Mouse (Mus musculus): ENCODE measurements around the gene Hlx. TPM values are rescaled to one million over a fixed set of nuclear protein-coding genes. Genes with fewer than 3 reads are reported as not detected.

Hlx gene
- 102 and 197 TPM in 2 replicates for polyA plus RNA-seq (2012; ENCODE audit: insufficient read depth, low replicate concordance)

DNA sequence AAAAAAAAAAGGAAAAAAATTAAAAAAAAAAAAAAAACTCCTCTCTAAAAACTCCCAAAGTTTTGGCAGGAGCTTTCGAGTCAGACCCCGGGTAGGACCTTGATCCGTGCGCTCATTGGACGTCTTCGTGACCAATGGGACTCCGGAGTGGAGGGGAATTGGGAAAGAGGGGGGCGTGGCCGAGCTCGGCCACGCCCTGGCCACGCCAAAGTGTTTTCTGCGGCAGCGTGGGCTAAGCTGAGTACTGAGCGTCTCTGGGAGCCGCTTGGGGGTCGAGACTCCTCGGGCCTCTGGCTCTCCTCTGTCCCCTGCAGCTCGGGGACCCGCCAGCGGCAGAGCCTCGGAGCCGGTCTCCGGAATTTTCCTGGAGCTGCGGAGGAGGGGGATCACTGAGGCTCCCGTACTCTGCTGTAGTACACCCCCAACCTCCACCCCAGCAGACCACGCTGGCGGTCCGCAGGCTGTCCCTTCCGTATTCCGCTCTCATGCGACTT, at the start of gene Hlx:
Gene Hlx (minus strand): TSS at position 64 of the 494 bp plus-strand sequence.
- H3K4me3 ChIP-seq (replicated peaks), result peak within 1 kb of the TSS; percentile 95
- H3K4me1 ChIP-seq, result peaks cover 61% of the 10 kb centered on the region
- H3K36me3 ChIP-seq (replicated peaks; ENCODE audit: low read length), result peaks cover 28% of the 10 kb centered on the region
- H3K9me3 ChIP-seq, result no peaks in the 10 kb centered on the region
- peaks cover 53% of the 10 kb centered on the region for H3K27me3 ChIP-seq (replicated peaks)
- TF ChIP-seq GATA1 (IDR thresholded peaks at IDR 0.05; ENCODE audit: borderline replicate concordance, low read length) (no peak), FLI1 (IDR thresholded peaks at IDR 0.05; ENCODE audit: low read length) (no peak)

DNA sequence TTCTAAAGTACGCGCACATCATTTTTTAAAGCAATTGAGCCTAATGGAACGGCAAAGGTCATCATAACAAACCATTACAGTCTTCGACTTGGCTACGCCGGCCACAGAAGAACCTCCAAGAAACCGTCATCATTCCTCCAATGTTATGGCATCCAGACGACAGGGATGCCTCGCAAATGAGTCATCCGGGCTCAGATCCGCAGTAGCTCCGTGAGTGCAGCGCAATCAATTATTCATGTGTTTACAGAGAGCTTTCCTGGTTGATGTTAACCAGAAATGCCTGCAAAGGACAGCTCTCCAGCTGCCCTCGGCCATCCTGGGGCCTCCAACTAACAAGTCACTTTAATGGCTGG, 49.7 kb upstream of the Hlx start:
- TF ChIP-seq FLI1 (IDR thresholded peaks at IDR 0.05; ENCODE audit: low read length) (no peak), GATA1 (IDR thresholded peaks at IDR 0.05; ENCODE audit: borderline replicate concordance, low read length) (no peak)
- Histone ChIP-seq H3K27me3 (replicated peaks) (peaks cover 31% of the 10 kb centered on the region), H3K36me3 (replicated peaks; ENCODE audit: low read length) (no peaks in the 10 kb centered on the region), H3K4me3 (replicated peaks) (no peak overlapping the region), H3K4me1 (peaks cover 7% of the 10 kb centered on the region), H3K9me3 (peaks cover 12% of the 10 kb centered on the region)

DNA sequence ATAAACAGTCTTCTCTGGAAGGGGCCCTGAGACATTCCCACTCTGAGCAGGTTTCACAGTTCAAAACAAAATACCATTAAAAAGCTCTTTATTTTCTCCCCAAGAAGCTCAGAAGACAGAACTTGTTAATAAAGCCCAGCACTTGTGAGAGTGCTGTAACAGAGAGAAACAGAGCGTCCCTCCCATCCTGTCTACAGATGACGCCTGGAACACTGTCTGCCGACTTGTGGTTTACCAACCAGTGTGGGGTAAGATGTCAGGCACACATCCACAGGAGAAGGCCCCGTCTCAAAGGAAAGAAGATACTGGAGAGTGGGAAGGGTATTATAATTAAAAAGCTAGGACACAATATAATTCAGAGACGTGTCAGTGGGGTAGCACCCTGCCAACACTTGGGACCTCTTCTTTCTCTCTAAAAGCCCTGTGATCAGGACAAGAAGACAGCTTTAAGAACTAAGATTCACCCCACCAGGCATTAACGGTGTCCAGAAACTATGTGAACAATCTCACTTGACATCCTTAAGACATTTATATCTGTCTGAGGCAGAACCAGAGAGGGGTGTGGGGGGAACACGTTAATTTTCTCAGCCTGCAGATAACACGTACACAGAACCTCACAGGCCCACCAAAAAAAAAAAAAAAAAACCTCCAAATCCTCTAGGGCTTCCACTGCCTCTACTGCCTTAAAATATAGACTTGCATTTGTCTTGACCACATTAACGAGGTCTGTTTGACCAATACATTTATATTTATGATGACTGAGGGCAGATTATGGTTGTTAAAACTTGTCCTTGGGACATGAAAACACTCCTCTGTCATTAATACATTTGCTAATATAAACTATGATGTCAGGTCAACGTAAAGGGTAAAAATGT, 49.1 kb upstream of the Hlx start:
- H3K4me1 ChIP-seq, result peaks cover 7% of the 10 kb centered on the region
- no peak for TF ChIP-seq GATA1 (IDR thresholded peaks at IDR 0.05; ENCODE audit: borderline replicate concordance, low read length)
- no peak for TF ChIP-seq FLI1 (IDR thresholded peaks at IDR 0.05; ENCODE audit: low read length)

DNA sequence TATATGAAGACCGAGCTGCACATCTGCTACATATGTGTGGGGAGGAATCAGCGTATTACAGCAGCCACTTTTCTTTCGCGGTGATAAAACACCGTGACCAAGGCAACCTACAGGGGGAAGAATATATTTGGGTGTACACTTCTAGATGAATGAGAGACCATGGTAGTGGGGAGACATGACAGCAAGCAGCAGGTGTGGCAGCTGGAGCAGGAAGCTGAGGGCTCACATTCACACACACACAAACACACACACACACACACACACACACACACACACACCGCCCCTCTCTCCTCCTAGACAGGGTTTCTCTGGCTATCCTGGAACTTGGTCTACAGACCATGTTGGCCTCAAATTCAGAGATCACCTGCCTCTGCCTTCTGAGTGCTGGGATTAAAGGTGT, 45.7 kb upstream of the Hlx start:
- H3K27me3 ChIP-seq (replicated peaks), result peaks cover 56% of the 10 kb centered on the region
- H3K4me1 ChIP-seq, result peaks cover 7% of the 10 kb centered on the region
- TF ChIP-seq FLI1 (IDR thresholded peaks at IDR 0.05; ENCODE audit: low read length) (no peak), GATA1 (IDR thresholded peaks at IDR 0.05; ENCODE audit: borderline replicate concordance, low read length) (no peak)
- no peak overlapping the region for H3K4me3 ChIP-seq (replicated peaks)
- H3K9me3 ChIP-seq, result no peaks in the 10 kb centered on the region
- no peaks in the 10 kb centered on the region for H3K36me3 ChIP-seq (replicated peaks; ENCODE audit: low read length)

More for the DNA sequence above, 49.1 kb upstream of the Hlx start:
- H3K9me3 ChIP-seq, result peaks cover 12% of the 10 kb centered on the region
- no peaks in the 10 kb centered on the region for H3K36me3 ChIP-seq (replicated peaks; ENCODE audit: low read length)
- H3K27me3 ChIP-seq (replicated peaks), result peaks cover 31% of the 10 kb centered on the region
- no peak overlapping the region for H3K4me3 ChIP-seq (replicated peaks)

DNA sequence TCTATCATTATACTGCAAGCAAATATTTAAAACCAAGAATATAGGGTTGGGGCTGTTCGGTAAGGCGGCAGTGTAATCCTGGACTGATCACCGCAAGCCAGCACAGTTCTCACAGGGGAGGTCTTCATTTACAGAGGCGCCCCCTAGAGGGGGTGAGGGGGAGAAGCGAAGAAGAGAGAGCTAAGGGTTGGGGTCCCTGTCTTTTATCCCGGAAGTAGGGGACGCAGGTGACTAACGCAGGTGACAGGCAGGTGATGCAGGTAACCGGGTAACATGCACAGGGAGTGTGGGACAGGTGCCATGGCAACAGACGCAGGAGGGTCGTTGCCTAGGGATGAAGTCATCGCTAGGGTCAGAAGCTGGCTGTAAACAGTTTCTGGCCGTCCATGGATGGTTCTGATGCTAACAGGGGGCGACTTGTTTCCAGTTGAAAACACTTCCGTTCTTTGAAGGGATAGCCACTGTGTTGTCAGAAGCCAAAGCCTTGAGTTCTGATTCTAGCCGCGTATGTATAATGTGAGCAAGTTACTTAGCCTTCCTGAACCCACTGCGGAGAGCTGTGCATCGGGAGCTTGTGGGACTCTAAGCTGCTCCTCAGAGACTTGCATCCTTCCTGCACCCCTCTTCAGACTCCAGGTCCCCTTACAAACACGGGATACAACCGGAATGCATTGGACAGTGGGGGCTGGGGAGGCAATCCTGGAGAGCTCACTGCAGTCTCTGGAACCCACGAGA, 44.8 kb upstream of the Hlx start:
- Histone ChIP-seq H3K4me3 (replicated peaks) (no peak overlapping the region), H3K4me1 (peaks cover 8% of the 10 kb centered on the region), H3K27me3 (replicated peaks) (peaks cover 56% of the 10 kb centered on the region), H3K9me3 (no peaks in the 10 kb centered on the region), H3K36me3 (replicated peaks; ENCODE audit: low read length) (no peaks in the 10 kb centered on the region)
- TF ChIP-seq GATA1 (IDR thresholded peaks at IDR 0.05; ENCODE audit: borderline replicate concordance, low read length) (no peak), FLI1 (IDR thresholded peaks at IDR 0.05; ENCODE audit: low read length) (no peak)

DNA sequence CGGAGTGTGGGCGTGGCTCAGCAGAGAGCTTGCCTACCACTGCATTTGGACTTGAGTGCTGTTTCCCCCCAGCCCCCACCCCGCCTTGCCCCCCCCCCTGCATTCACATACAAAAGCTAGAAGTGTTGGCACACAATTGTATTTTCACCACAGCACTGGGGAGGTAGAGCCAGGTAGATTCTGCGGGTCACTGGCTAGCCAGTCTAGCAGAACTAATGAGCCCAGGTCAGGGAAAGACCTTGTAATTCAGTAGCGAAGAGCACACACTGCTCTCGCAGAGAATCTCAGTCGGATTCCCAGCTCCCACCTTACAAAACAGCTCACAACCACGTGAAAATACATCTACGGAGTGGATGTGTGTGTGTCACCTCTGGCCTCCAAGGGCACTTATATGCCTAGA, 42.9 kb upstream of the Hlx start:
- H3K9me3 ChIP-seq, result peaks cover 3% of the 10 kb centered on the region; the same call in 1 of the 2 replicates
- H3K36me3 ChIP-seq (replicated peaks; ENCODE audit: low read length), result no peaks in the 10 kb centered on the region

DNA sequence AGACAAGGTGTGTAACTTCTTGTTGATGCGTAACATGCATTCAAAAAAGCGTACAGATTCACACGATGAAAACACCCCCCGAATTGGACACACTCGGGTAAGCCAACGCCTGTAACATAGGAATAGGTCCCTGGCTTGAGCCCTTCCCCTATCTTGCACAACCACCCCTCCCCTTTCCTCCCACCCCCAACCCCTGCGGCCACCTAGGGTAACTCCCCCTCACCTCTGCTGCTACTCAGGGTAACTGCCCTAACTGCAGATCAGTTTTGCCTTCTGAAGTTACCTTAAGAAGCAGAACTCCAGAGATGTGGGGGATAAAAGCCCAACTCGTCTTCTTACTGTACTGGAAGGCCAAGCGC, 39.5 kb upstream of the Hlx start:
- TF ChIP-seq GATA1 (IDR thresholded peaks at IDR 0.05; ENCODE audit: borderline replicate concordance, low read length) (no peak), FLI1 (IDR thresholded peaks at IDR 0.05; ENCODE audit: low read length) (no peak)
- Histone ChIP-seq H3K4me3 (replicated peaks) (no peak overlapping the region), H3K9me3 (peaks cover 28% of the 10 kb centered on the region), H3K27me3 (replicated peaks) (peaks cover 68% of the 10 kb centered on the region), H3K36me3 (replicated peaks; ENCODE audit: low read length) (no peaks in the 10 kb centered on the region), H3K4me1 (peaks cover 17% of the 10 kb centered on the region)

More for the DNA sequence above, 42.9 kb upstream of the Hlx start:
- peaks cover 17% of the 10 kb centered on the region for H3K4me1 ChIP-seq
- no peak overlapping the region for H3K4me3 ChIP-seq (replicated peaks)
- TF ChIP-seq FLI1 (IDR thresholded peaks at IDR 0.05; ENCODE audit: low read length) (no peak), GATA1 (IDR thresholded peaks at IDR 0.05; ENCODE audit: borderline replicate concordance, low read length) (no peak)
- peaks cover 62% of the 10 kb centered on the region for H3K27me3 ChIP-seq (replicated peaks)

DNA sequence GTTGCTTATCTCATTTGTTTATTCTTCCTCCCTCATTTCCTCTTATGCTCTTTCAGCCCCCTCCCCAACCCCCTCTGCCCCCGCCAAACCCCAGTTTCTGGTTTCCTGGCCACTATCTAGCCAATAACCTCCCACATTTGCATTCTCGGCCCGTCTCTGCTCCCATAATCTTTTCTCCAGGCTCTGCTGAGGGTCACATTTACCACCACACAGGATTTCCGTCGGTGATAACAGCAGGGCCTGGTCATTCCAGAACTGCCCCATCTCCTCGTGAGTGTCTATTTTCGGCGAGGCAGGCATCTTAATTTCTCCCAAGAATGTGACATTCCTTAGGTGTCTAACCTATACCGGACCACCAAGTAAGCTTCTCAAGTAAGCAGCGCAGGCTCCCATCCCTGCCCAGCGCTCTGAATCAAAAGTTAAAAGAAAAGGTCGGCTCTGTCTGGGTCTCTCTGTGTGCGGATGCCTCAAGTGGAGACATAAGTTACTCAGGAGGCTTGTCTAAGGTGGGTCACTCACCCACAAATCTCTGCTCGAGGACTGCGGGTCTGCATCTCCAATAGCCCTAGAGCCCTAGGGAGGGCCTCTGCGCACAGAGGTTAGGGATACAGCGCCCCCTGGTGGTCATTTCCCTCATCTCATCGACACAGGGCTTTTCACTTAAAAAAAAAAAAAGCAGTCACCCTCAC, 38.9 kb upstream of the Hlx start:
- Histone ChIP-seq H3K9me3 (peaks cover 33% of the 10 kb centered on the region), H3K36me3 (replicated peaks; ENCODE audit: low read length) (no peaks in the 10 kb centered on the region), H3K4me1 (peaks cover 17% of the 10 kb centered on the region), H3K27me3 (replicated peaks) (peaks cover 68% of the 10 kb centered on the region), H3K4me3 (replicated peaks) (peak overlapping the region; percentile 67)
- no peak for TF ChIP-seq FLI1 (IDR thresholded peaks at IDR 0.05; ENCODE audit: low read length)
- no peak for TF ChIP-seq GATA1 (IDR thresholded peaks at IDR 0.05; ENCODE audit: borderline replicate concordance, low read length)

DNA sequence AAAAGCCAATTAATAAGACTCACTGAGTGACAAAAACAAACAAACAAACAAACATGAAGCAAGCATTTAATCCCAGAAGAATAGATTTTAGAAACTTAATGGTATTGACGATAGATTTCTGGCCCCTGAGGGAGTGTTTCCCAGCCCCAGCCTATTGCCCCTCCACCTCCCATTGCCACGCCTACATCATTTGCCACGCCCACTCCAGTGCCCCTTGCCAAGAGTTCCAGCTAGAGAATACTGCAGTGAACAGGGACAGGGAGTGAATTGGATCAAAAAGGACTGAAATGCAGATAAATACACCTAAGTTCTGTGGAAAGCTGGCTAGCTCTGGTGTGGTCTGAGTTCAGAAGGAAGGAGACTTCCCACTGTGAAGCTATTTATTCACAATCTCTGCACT, 31.4 kb upstream of the Hlx start:
- Histone ChIP-seq H3K27me3 (replicated peaks) (peaks cover 20% of the 10 kb centered on the region), H3K4me1 (no peaks in the 10 kb centered on the region), H3K9me3 (peaks cover 21% of the 10 kb centered on the region), H3K36me3 (replicated peaks; ENCODE audit: low read length) (no peaks in the 10 kb centered on the region), H3K4me3 (replicated peaks) (no peak overlapping the region)
- TF ChIP-seq FLI1 (IDR thresholded peaks at IDR 0.05; ENCODE audit: low read length) (no peak), GATA1 (IDR thresholded peaks at IDR 0.05; ENCODE audit: borderline replicate concordance, low read length) (no peak)
